Mouse (Mus musculus) adrenal gland, postnatal 25 days (tissue): ENCODE measurements around the gene Sertm1. TPM values are rescaled to one million over a fixed set of nuclear protein-coding genes. Genes with fewer than 3 reads are reported as not detected.

Experiments
- DNase-seq: peaks from one replicate; pipeline ENCODE4 v3.0.0; 2021; ENCODE audit warnings: mixed read lengths
- long read RNA-seq: library from polyadenylated mRNA; stranded (forward); transcript quantifications from one replicate; pipeline ENCODE4 v2.0.0, GENCODE M21; 2021
- total RNA-seq: library from RNA; stranded (reverse); gene quantifications from 2 replicates; pipeline ENCODE4 v1.2.3, GENCODE M21; 2021

Gene Sertm1
- not detected in 2 replicates for total RNA-seq
- long read RNA-seq = 0 reads

- DNase-seq = peak; percentile 5
Observed at GRCm38 (mm10) chr3:54915643-54916071, at the start of gene Sertm1. Gene Sertm1 (minus strand): TSS chr3:54915887.

- DNase-seq = no peak
Observed at GRCm38 (mm10) chr3:54964948-54965506, 49.3 kb upstream of the Sertm1 start.

- no peak for DNase-seq
Observed at GRCm38 (mm10) chr3:54943067-54943810, 27.6 kb upstream of the Sertm1 start.

GRCm38 (mm10) chr3:54934535-54934934 lies 18.8 kb upstream of the Sertm1 start:
- DNase-seq = no peak

GRCm38 (mm10) chr3:54932599-54932998 lies 16.9 kb upstream of the Sertm1 start:
- no peak for DNase-seq

GRCm38 (mm10) chr3:54920425-54920824 lies 4.7 kb upstream of the Sertm1 start:
- no peak for DNase-seq

- DNase-seq = no peak
Observed at GRCm38 (mm10) chr3:54914845-54915642, 643 bp downstream of the Sertm1 start.

- DNase-seq = no peak
Observed at GRCm38 (mm10) chr3:54908878-54909277, 6.8 kb downstream of the Sertm1 start.

GRCm38 (mm10) chr3:54897974-54898373 lies 17.7 kb downstream of the Sertm1 start:
- DNase-seq = no peak

GRCm38 (mm10) chr3:54894891-54895290 lies 20.8 kb downstream of the Sertm1 start:
- no peak for DNase-seq

GRCm38 (mm10) chr3:54892218-54892617 lies 23.5 kb downstream of the Sertm1 start:
- no peak for DNase-seq

- DNase-seq = no peak
Observed at GRCm38 (mm10) chr3:54886501-54886900, 29.2 kb downstream of the Sertm1 start.

Other genes with a start within 250 kb of the Sertm1 start
- gene Supt20, start 223.1 kb downstream of the Sertm1 start, total RNA-seq = 54.4 and 68.9 TPM in 2 replicates
- not detected in 2 replicates for gene Gm21958, start 201.5 kb downstream of the Sertm1 start, total RNA-seq
- gene Exosc8, start 180.5 kb downstream of the Sertm1 start, total RNA-seq = 40.7 and 47.9 TPM in 2 replicates
- gene Alg5, start 180.3 kb downstream of the Sertm1 start, total RNA-seq = 47.3 and 52.3 TPM in 2 replicates
- gene Smad9, start 160.3 kb downstream of the Sertm1 start, total RNA-seq = 42.6 and 44.4 TPM in 2 replicates
- gene Rfxap, start 108.1 kb downstream of the Sertm1 start, total RNA-seq = 34.7 and 47.7 TPM in 2 replicates
- not detected in 2 replicates for gene Ccna1, start 139.6 kb upstream of the Sertm1 start, total RNA-seq
- gene Spg20, start 196.2 kb upstream of the Sertm1 start, total RNA-seq = 40.9 and 57.9 TPM in 2 replicates
- not detected in 2 replicates for gene Ccdc169, start 221.5 kb upstream of the Sertm1 start, total RNA-seq